Mouse (Mus musculus) ES-E14 (cell line): ENCODE measurements around the gene Ung. TPM values are rescaled to one million over a fixed set of nuclear protein-coding genes. Genes with fewer than 3 reads are reported as not detected.

ENCODE experiments used
- DNase-seq: peaks from one replicate; pipeline ENCODE4 v3.0.0-alpha.2; 2013; ENCODE audit warnings: low read depth, low spot score
- H3K27ac ChIP-seq: 2 replicates; pipeline ENCODE4 v1.5.1; 2012; ENCODE audit warnings: low read depth, mild to moderate bottlenecking, low read length, moderate library complexity, mixed read lengths; ENCODE audit not compliant: poor library complexity, insufficient read depth, severe bottlenecking
- H3K36me3 ChIP-seq: 2 replicates; pipeline ENCODE4 v1.6.1; 2012; ENCODE audit warnings: mild to moderate bottlenecking, low read length, moderate library complexity, mixed read lengths; ENCODE audit not compliant: control insufficient read depth, poor library complexity, insufficient read depth, severe bottlenecking
- H3K4me1 ChIP-seq, 2 experiments: fragments of 150-350 bp in 1 of 2; sonication (generic) in 1 of 2; 2 replicates each; pipeline ENCODE4 v1.6.1; 2012; ENCODE audit warnings: low read length in 2 of 2, mild to moderate bottlenecking in 1 of 2, mixed read lengths in 1 of 2; ENCODE audit not compliant: control insufficient read depth in 2 of 2, insufficient read depth in 2 of 2, poor library complexity in 1 of 2
- H3K4me3 ChIP-seq, 2 experiments: fragments of 150-350 bp in 1 of 2; sonication (generic) in 1 of 2; 2 replicates each; pipeline ENCODE4 v1.5.1; 2012; ENCODE audit warnings: low read length in 2 of 2, low read depth in 1 of 2, mild to moderate bottlenecking in 1 of 2, mixed read lengths in 1 of 2; ENCODE audit not compliant: insufficient read depth in 1 of 2, poor library complexity in 1 of 2, severe bottlenecking in 1 of 2
- H3K9ac ChIP-seq: 2 replicates; pipeline ENCODE4 v1.6.1; 2012; ENCODE audit warnings: low read depth, mild to moderate bottlenecking, low read length, mixed read lengths; ENCODE audit not compliant: poor library complexity, insufficient read depth, severe bottlenecking
- H3K9me3 ChIP-seq: fragments of 150-350 bp; sonication (generic); 2 replicates; pipeline ENCODE4 v1.6.1; 2012; ENCODE audit warnings: low read depth, mild to moderate bottlenecking, low read length; ENCODE audit not compliant: control insufficient read depth, insufficient read depth
- CHD2 ChIP-seq: IDR thresholded peaks from 2 replicates; pipeline ENCODE4 v1.6.1; 2014; ENCODE audit warnings: mild to moderate bottlenecking, low read depth, low read length, inconsistent platforms
- HCFC1 ChIP-seq: IDR thresholded peaks from 2 replicates; pipeline ENCODE4 v1.6.1; 2012; ENCODE audit warnings: low read length, inconsistent platforms, borderline replicate concordance; ENCODE audit not compliant: insufficient read depth
- MAFK ChIP-seq: IDR thresholded peaks from 2 replicates; pipeline ENCODE4 v1.6.1; 2014; ENCODE audit warnings: mild to moderate bottlenecking, low read depth, low read length, inconsistent platforms; ENCODE audit not compliant: insufficient read depth
- ZC3H11A ChIP-seq: IDR thresholded peaks from 2 replicates; pipeline ENCODE4 v1.6.1; 2012; ENCODE audit warnings: low read depth, mild to moderate bottlenecking, inconsistent platforms, low read length, borderline replicate concordance
- ZNF384 ChIP-seq: IDR thresholded peaks from 2 replicates; pipeline ENCODE4 v1.6.1; 2012; ENCODE audit warnings: low read depth, low read length, inconsistent platforms
- in situ Hi-C, 2 experiments: fragments of 600-800 bp; cut with MboI; formaldehyde crosslinking; loops; one replicate each; pipeline ENCODE4 v1.15.1; 2025; ENCODE audit warnings: low sequenced_read_pairs in 2 of 2, inconsistent platforms in 1 of 2; ENCODE audit not compliant: unreplicated experiment in 2 of 2
- total RNA-seq: library from RNA; depleted of rRNA; stranded (reverse); fragments of 300-350 nt; gene quantifications from 2 replicates; pipeline ENCODE4 v1.2.3, GENCODE M21; 2012

Ung gene
- total RNA-seq, 1 experiment = 71.6 TPM

GRCm38 (mm10) chr5:114129550-114130210, 506 bp upstream of the Ung start:
- Histone ChIP-seq H3K27ac (no peak overlapping the region; the same call in 1 of the 2 replicates), H3K4me1 (peaks cover 4 to 23% of the 10 kb centered on the region in 2 experiments), H3K36me3 (peaks cover 27% of the 10 kb centered on the region), H3K4me3 (peak overlapping the region; percentile 84 to 91), H3K9me3 (no peaks in the 10 kb centered on the region), H3K9ac (peak overlapping the region; percentile 73; the same call in 1 of the 2 replicates)
- no peak for DNase-seq
- TF ChIP-seq CHD2 (no peak), ZNF384 (peak; percentile 60)
- in situ Hi-C loops = no loop called here

GRCm38 (mm10) chr5:114130698-114131520, 723 bp downstream of the Ung start:
- in situ Hi-C loops = no loop called here
- no peak for DNase-seq

DNA sequence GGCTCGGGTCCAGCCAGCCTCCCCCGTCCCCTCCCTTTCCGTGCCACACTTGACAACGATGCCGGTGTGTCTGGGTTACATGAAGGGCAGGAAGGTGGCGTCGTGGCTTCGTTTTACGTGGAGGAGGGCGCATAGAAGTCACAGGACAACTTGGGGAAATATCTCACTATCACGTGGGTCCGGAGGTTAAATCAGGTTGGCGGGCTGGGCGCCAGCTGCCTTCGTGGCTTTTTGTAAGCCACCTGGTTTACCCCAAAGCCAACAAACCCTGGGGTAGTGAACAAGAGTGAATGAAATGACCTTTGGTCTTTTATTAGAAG, 1.3 kb downstream of the Ung start:
- Histone ChIP-seq H3K4me3 (peak overlapping the region; percentile 84 to 91), H3K36me3 (peaks cover 31% of the 10 kb centered on the region), H3K9ac (peak overlapping the region; percentile 81), H3K4me1 (peaks cover 4 to 10% of the 10 kb centered on the region in 2 experiments; a peak in 3 of 4 replicates), H3K9me3 (no peaks in the 10 kb centered on the region), H3K27ac (peak overlapping the region; percentile 59)
- DNase-seq = no peak
- TF ChIP-seq ZNF384 (no peak), HCFC1 (no peak), MAFK (no peak), CHD2 (no peak), ZC3H11A (no peak)
- in situ Hi-C loops = no loop called here

More at GRCm38 (mm10) chr5:114130698-114131520, 723 bp downstream of the Ung start:
- Histone ChIP-seq H3K4me1 (peaks cover 4 to 13% of the 10 kb centered on the region in 2 experiments), H3K36me3 (peaks cover 27% of the 10 kb centered on the region), H3K9ac (peak overlapping the region; percentile 83), H3K27ac (peak overlapping the region; percentile 78), H3K9me3 (no peaks in the 10 kb centered on the region), H3K4me3 (peak overlapping the region; percentile 84 to 91)
- TF ChIP-seq CHD2 = peak; percentile 88
- no peak for TF ChIP-seq MAFK

- H3K4me3 ChIP-seq = no peak overlapping the region
- no peak for DNase-seq
- H3K9me3 ChIP-seq = no peaks in the 10 kb centered on the region
- H3K9ac ChIP-seq = no peak overlapping the region
- H3K27ac ChIP-seq = no peak overlapping the region
- TF ChIP-seq ZC3H11A (no peak), ZNF384 (no peak), CHD2 (no peak), HCFC1 (no peak), MAFK (no peak)
- peaks cover 45% of the 10 kb centered on the region for H3K36me3 ChIP-seq
- in situ Hi-C loops = no loop called here
- H3K4me1 ChIP-seq = peaks cover 4 to 17% of the 10 kb centered on the region in 2 experiments
Observed at GRCm38 (mm10) chr5:114132841-114133240, 2.7 kb downstream of the Ung start.
